Mouse (Mus musculus) liver, embryonic 13.5 days (tissue): ENCODE data around the gene Gm5244. TPM values are rescaled to one million over a fixed set of nuclear protein-coding genes. Genes with fewer than 3 reads are reported as not detected.
A peak's percentile ranks its signal among the peaks of the same experiment; 100 is the strongest.

Source experiments
- ATAC-seq: fragments of 200-750 bp; cut with Nextera tagmentation; 2 replicates; pipeline ENCODE4 v1.8.0; 2017; ENCODE audit warnings: low read depth, mild to moderate bottlenecking, moderate number of reproducible peaks, moderate library complexity
- DNase-seq: peaks from one replicate; pipeline ENCODE4 v3.0.0; 2022
- H3K27ac ChIP-seq: fragments of 300-500 bp; sonication (generic); 2 replicates; pipeline ENCODE4 v1.5.1; 2015; ENCODE audit warnings: moderate library complexity, mild to moderate bottlenecking, inconsistent platforms
- H3K27me3 ChIP-seq: fragments of 300-500 bp; sonication (generic); 2 replicates; pipeline ENCODE4 v1.6.1; 2015; ENCODE audit warnings: mild to moderate bottlenecking, inconsistent platforms
- H3K36me3 ChIP-seq: fragments of 300-500 bp; sonication (generic); 2 replicates; pipeline ENCODE4 v1.6.1; 2015; ENCODE audit warnings: mild to moderate bottlenecking, inconsistent platforms
- H3K4me1 ChIP-seq: fragments of 300-500 bp; sonication (generic); replicated peaks from 2 replicates; pipeline ENCODE4 v1.6.1; 2015; ENCODE audit warnings: inconsistent platforms
- H3K4me2 ChIP-seq: fragments of 300-500 bp; sonication (generic); 2 replicates; pipeline ENCODE4 v1.6.1; 2015; ENCODE audit warnings: inconsistent platforms, mild to moderate bottlenecking, moderate library complexity
- H3K4me3 ChIP-seq: fragments of 300-500 bp; sonication (generic); replicated peaks from 2 replicates; pipeline ENCODE4 v1.5.1; 2015; ENCODE audit warnings: mild to moderate bottlenecking, inconsistent platforms
- H3K9ac ChIP-seq: fragments of 300-500 bp; sonication (generic); 2 replicates; pipeline ENCODE4 v1.6.1; 2015; ENCODE audit warnings: mild to moderate bottlenecking, inconsistent platforms
- H3K9me3 ChIP-seq: fragments of 300-500 bp; sonication (generic); replicated peaks from 2 replicates; pipeline ENCODE4 v1.6.1; 2016; ENCODE audit warnings: inconsistent platforms
- WGBS: fragments of 180-500 bp; shearing (Covaris S2); methylation state at CpG from one replicate; pipeline ENCODE4 v1.1.7; 2015; ENCODE audit not compliant: insufficient replicate concordance; 5-methylcytosine and 5-hydroxymethylcytosine counted together
- polyA plus RNA-seq: library from polyadenylated mRNA; unstranded; fragments of >200 nt; fragmentation: Nextera tagmentation; extraction: Ambion mirVana; gene quantifications from 2 replicates; pipeline ENCODE4 v1.2.1, GENCODE M21; 2015

The Gm5244 gene
- polyA plus RNA-seq, 1 experiment from 2014 or later, result not detected

DNA sequence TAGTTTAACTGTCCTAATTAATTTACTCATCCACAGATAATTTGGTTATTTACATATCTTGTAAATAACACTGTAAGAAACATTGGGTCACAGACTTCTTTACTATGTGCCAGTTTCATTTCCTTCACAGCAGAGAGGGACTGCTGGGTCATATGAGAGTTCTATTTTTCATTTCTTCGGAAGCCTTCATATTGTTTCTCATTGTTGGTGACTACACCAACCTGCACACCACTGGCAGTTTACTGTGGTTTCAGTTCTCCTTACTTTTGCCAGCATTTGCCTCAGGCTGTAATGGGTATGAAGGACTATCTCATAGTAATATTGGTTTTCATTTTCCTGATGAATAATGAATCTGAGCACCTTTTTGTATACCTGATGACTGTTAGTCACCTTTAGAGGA lies 28.0 kb upstream of the Gm5244 start:
- DNase-seq, result no peak
- no peaks in the 10 kb centered on the region for H3K4me1 ChIP-seq
- no peak overlapping the region for H3K4me2 ChIP-seq
- no peak overlapping the region for H3K4me3 ChIP-seq
- H3K9ac ChIP-seq, result no peak overlapping the region
- no peak for ATAC-seq
- no peak overlapping the region for H3K27ac ChIP-seq
- no peaks in the 10 kb centered on the region for H3K9me3 ChIP-seq
- no peaks in the 10 kb centered on the region for H3K36me3 ChIP-seq
- WGBS, result 75% methylated on average over 1 of the region's 1 CpGs
- H3K27me3 ChIP-seq, result no peaks in the 10 kb centered on the region

DNA sequence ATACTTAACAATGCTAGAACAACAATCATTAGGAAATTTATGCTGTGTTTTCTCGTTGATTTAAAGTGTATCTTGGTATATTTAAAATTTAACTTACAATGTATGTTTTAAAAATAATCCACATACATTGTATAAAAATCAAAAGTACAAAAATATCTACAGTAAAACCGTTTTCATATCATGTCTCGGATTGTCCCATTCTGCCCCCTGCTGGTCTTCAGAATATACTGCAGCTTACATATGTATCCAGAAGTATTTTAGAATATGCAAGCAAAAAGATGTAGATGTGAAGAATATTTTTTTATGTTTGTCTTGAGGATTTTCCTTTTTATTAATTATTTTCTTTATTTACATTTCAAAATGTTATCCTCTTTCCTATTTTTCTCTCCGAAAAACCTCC lies 26.1 kb upstream of the Gm5244 start:
- H3K9me3 ChIP-seq, result no peaks in the 10 kb centered on the region
- H3K4me1 ChIP-seq, result no peaks in the 10 kb centered on the region
- no peak overlapping the region for H3K4me2 ChIP-seq
- no peak overlapping the region for H3K9ac ChIP-seq
- no peak overlapping the region for H3K4me3 ChIP-seq
- H3K36me3 ChIP-seq, result no peaks in the 10 kb centered on the region
- DNase-seq, result no peak
- H3K27ac ChIP-seq, result no peak overlapping the region
- WGBS, result 21% methylated on average over 4 of the region's 4 CpGs
- ATAC-seq, result no peak
- H3K27me3 ChIP-seq, result no peaks in the 10 kb centered on the region

DNA sequence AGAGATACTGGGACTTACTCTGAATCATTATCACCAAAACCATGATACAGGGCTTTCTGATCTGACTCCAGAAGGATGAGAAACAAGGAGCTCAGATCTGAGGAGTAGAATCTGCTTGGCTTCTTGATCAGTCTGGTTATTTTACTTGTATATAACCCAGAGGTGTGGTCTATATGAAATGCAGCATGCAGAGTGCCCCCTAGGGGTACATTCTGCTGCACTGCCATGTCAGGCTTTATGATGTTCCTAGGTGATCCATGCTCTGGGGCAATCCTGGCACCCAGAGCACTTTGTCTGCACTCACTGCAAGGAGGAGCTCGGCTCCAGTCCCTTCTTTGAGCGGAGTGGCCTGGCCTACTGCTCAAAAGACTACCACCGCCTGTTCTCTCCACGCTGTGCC lies 21.9 kb upstream of the Gm5244 start:
- no peak overlapping the region for H3K27ac ChIP-seq
- H3K27me3 ChIP-seq, result no peaks in the 10 kb centered on the region
- ATAC-seq, result no peak

DNA sequence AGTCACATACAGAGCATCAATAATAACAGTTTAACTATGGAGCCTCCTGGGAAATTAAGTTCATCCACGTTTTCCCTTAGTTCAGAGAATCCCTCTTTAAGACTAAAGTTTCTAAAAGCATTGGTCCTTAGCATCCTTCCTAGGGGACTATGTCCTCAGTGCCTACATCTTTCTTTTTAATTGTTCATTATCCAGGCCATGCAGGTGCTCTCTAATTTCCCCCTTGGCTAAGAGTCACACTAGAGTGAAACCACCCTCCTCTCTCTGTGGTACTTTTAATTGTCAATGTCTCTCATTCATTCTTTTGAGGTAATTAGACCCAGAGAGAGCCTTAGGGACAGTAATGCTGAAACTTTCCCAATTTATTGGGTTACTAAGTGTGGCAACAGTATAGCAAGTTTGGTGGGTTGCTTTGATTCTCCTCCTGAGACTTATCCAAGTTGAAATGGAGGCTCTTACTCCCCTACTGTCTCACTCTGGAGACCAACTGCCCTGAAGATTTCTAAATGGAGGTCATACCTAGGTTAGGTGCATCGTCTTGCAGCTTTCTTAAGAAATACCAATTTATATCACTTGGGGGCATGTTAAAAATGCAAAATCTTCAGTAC lies 15.6 kb upstream of the Gm5244 start:
- Histone ChIP-seq H3K9ac (no peak overlapping the region), H3K9me3 (no peaks in the 10 kb centered on the region), H3K4me3 (no peak overlapping the region), H3K4me1 (peaks cover 10% of the 10 kb centered on the region; the same call in 1 of the 2 replicates), H3K27me3 (no peaks in the 10 kb centered on the region), H3K27ac (no peak overlapping the region), H3K4me2 (no peak overlapping the region), H3K36me3 (no peaks in the 10 kb centered on the region)
- ATAC-seq (no peak), DNase-seq (no peak)
- WGBS, result 49% methylated on average over 2 of the region's 2 CpGs

More for the DNA sequence above, 21.9 kb upstream of the Gm5244 start:
- Histone ChIP-seq H3K4me3 (no peak overlapping the region), H3K36me3 (no peaks in the 10 kb centered on the region), H3K9me3 (no peaks in the 10 kb centered on the region), H3K9ac (no peak overlapping the region), H3K4me1 (no peaks in the 10 kb centered on the region), H3K4me2 (no peak overlapping the region)
- WGBS, result 56% methylated on average over 4 of the region's 4 CpGs
- no peak for DNase-seq

DNA sequence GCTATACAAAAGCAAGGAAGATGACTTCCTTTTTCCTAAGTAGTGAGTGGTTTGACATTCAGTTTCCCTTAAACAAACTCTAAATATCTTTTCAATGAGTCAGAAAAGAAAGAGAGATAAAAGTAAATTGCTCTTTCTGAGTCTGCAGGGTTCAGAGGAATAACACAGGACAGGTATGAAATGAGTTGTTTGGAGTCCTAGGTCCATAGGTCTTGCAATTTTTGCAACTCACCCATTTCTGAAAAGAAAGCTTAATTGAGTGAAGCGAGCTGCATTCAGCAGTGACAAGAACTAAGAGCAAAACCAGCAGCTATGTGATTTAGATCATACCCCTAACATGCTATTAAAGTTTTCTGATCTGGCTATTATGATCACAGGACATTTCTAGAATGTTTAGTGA lies 14.9 kb upstream of the Gm5244 start:
- ATAC-seq (no peak), DNase-seq (no peak)
- H3K9me3 ChIP-seq, result no peaks in the 10 kb centered on the region
- H3K4me2 ChIP-seq, result no peak overlapping the region
- H3K4me1 ChIP-seq, result peaks cover 10% of the 10 kb centered on the region; the same call in 1 of the 2 replicates
- H3K4me3 ChIP-seq, result no peak overlapping the region
- H3K27me3 ChIP-seq, result no peaks in the 10 kb centered on the region
- 49% methylated on average over 1 of the region's 1 CpGs for WGBS
- H3K36me3 ChIP-seq, result no peaks in the 10 kb centered on the region
- no peak overlapping the region for H3K27ac ChIP-seq
- no peak overlapping the region for H3K9ac ChIP-seq

DNA sequence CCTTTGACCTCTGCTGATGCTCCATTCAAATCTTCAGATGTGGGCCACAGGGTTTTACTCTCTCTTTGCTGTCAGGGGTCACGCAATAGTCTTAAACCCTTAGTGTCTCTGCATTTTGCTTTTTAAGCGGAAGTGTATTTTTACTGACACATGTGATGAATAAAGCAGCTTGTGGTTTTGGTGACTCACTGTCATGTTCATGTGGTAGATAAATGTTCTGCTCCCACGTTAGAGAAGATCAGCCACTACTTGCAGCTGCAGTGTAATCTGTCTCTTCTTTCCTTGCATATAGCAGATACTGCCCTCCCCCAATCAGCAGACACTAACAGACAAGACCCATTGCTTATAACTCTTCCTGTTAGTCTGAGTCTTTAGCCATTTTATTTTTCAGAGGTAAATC lies 12.9 kb upstream of the Gm5244 start:
- Histone ChIP-seq H3K9ac (no peak overlapping the region), H3K27ac (no peak overlapping the region), H3K4me3 (no peak overlapping the region), H3K36me3 (no peaks in the 10 kb centered on the region), H3K9me3 (no peaks in the 10 kb centered on the region), H3K27me3 (no peaks in the 10 kb centered on the region), H3K4me2 (no peak overlapping the region), H3K4me1 (peaks cover 10% of the 10 kb centered on the region; the same call in 1 of the 2 replicates)
- 12% methylated on average over 3 of the region's 3 CpGs for WGBS
- ATAC-seq (peak; percentile 82), DNase-seq (peak; percentile 9)

DNA sequence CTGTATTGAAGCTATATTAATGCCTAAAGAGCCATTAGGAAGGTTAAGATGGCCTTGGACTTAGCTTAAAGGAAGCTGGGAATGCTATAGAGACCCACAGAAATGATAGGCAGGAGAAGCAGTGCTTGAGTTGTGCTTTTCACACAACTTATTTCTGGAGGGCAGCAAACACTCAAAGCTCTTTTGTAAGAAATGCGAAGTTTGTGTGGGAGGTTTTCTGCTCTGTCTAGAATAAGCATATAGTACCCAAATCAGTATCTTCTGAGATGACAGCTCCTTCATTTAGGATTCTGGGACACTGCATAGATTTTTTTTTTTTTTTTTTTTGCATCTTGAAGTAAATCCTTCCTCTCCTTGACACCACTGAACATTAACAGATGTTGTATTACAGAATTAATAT lies 8.0 kb upstream of the Gm5244 start:
- Histone ChIP-seq H3K4me2 (no peak overlapping the region), H3K4me1 (peaks cover 3% of the 10 kb centered on the region; the same call in 1 of the 2 replicates), H3K27me3 (no peaks in the 10 kb centered on the region), H3K36me3 (no peaks in the 10 kb centered on the region), H3K27ac (no peak overlapping the region), H3K9ac (no peak overlapping the region), H3K9me3 (no peaks in the 10 kb centered on the region), H3K4me3 (no peak overlapping the region)
- 74% methylated on average over 1 of the region's 1 CpGs for WGBS
- DNase-seq, result no peak
- no peak for ATAC-seq

DNA sequence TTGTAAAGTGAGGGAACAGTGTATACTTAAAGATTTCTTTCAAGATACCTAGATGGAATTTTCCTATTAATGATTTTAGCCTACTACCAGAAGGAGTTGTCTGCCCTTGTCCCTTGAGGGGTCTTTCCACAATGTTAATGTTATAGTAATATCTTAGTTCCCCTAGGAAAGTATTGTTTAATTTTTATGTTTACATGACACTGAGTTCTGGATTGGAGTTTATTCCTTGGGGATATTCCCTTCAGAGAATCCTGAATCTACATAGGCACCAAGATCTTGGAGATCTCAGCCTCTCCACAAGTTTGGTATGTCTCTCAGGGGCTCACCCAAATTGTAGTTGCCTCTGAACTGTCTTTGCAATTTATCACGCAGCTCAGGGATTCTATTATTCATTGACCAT lies 10.5 kb downstream of the Gm5244 start, which contains the start of gene Olfr1444:
TSS of gene Olfr1444 (plus strand) at position 301 of the 400 bp plus-strand sequence.
- no peaks in the 10 kb centered on the region for H3K36me3 ChIP-seq
- no peaks in the 10 kb centered on the region for H3K9me3 ChIP-seq
- H3K27me3 ChIP-seq, result no peaks in the 10 kb centered on the region
- WGBS, result 33% methylated on average over 1 of the region's 1 CpGs
- H3K4me2 ChIP-seq, result no peak within 1 kb of the TSS
- no peaks in the 10 kb centered on the region for H3K4me1 ChIP-seq
- ATAC-seq (no peak), DNase-seq (no peak)
- H3K27ac ChIP-seq, result no peak within 1 kb of the TSS
- no peak within 1 kb of the TSS for H3K9ac ChIP-seq
- no peak within 1 kb of the TSS for H3K4me3 ChIP-seq

DNA sequence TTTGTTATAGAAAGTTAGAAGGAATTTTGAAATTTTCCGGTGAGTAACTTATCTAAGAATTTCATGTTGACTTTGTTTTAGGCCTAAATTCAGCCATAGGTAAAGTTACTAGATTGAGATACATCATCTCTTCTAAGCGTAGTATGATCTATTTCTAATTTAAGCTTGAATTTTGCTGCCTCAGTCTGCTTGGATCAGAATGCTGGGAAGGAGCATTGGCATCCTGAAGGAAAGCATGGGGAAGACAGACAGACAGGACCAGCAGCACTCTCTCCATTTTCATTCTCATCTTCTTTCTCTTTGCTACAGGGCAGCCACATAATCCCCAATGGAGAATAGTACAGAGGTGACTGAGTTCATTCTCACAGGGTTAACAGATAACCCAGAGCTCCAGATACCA lies 37.1 kb downstream of the Gm5244 start, which contains the start of gene Olfr1445:
TSS of gene Olfr1445 (plus strand) at position 301 of the 400 bp plus-strand sequence.
- ATAC-seq (no peak), DNase-seq (no peak)
- 62% methylated on average over 2 of the region's 2 CpGs for WGBS
- H3K9me3 ChIP-seq, result no peaks in the 10 kb centered on the region
- no peak within 1 kb of the TSS for H3K4me3 ChIP-seq
- H3K4me2 ChIP-seq, result no peak within 1 kb of the TSS
- H3K27me3 ChIP-seq, result no peaks in the 10 kb centered on the region
- no peaks in the 10 kb centered on the region for H3K4me1 ChIP-seq
- H3K9ac ChIP-seq, result no peak within 1 kb of the TSS
- H3K27ac ChIP-seq, result no peak within 1 kb of the TSS
- H3K36me3 ChIP-seq, result no peaks in the 10 kb centered on the region

DNA sequence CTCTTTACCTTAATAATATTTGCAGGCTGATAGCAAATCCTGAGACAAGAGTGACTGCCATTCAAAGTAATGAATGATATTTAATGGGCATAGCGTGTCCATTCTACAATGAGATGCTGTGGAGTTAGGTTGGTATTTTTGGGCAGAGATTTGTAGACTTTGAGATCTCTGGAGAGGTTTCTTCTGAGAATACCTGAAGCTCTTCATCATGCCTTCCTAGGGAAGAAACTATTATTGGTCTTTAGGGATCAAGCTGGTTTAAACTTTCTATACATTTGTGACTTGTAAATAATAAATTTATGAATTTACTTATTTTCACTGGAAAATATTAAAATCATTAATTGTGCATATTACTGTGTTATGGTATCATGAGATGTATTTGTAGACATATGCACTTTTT lies 46.9 kb downstream of the Gm5244 start, which contains the start of gene Olfr1446:
TSS of gene Olfr1446 (minus strand) at position 101 of the 400 bp plus-strand sequence.
- 54% methylated on average over 1 of the region's 1 CpGs for WGBS
- Histone ChIP-seq H3K4me3 (no peak within 1 kb of the TSS), H3K4me1 (no peaks in the 10 kb centered on the region), H3K4me2 (no peak within 1 kb of the TSS), H3K9ac (no peak within 1 kb of the TSS), H3K36me3 (no peaks in the 10 kb centered on the region), H3K27me3 (no peaks in the 10 kb centered on the region), H3K27ac (no peak within 1 kb of the TSS), H3K9me3 (no peaks in the 10 kb centered on the region; the same call in 1 of the 2 replicates)
- DNase-seq, result no peak
- no peak for ATAC-seq
